43 mouse cellular contexts compared by ENCODE assay signal in the genomic region with DNA sequence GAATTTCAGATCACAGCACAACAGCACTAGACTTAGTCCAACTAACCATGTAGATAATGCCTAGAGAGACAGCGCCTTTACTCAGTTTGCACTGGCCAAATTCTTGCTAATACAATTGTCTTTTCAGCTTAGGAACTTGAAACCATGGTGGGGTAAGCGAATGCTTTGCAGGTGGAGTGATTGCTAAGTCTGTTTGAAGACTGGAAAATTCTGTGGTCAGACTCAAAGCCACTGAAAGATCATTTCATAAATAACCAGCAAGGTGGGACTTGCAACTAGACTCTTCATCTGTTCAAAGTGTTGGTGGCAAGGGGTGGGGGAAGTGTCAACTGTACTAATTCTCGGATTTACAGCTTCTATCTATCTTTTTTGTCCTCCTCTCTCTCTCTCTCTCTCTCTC. TPM values are rescaled to one million over a fixed set of nuclear protein-coding genes. Genes with fewer than 3 reads are reported as not detected.
"Had no signal": no experiment of that assay in that cellular context is flagged by ENCODE, and none has a peak within 500 bp of the region (broad histone marks: within the 10 kb centered on the region; RNA-seq: fewer than 3 reads in every experiment).

No protein-coding gene starts in this region.

- DNase-seq: heart, postnatal 10 days; heart, postnatal 14 days; heart, postnatal 36 days; heart, postnatal 4 days; kidney, adult 11 months; kidney, adult 18-20 months; kidney, adult 2 months; kidney, adult 8-10 months; kidney, adult 9 months; kidney, postnatal 10 days; kidney, postnatal 14 days; kidney, postnatal 25 days; kidney, postnatal 36 days; kidney, postnatal 4 days; layer of hippocampus, adult 9-11 months; layer of hippocampus, postnatal 36 days had no signal

- H3K4me3 ChIP-seq: heart, embryonic 12.5 days; heart, embryonic 13.5 days; heart, embryonic 15.5 days; hindbrain, embryonic 10.5 days; hindbrain, embryonic 12.5 days; hindbrain, embryonic 13.5 days; hindbrain, embryonic 15.5 days; intestine, embryonic 15.5 days; kidney, embryonic 15.5 days; layer of hippocampus, adult 2 months; left cerebral cortex, adult 2 months had no signal

- H3K9me3 ChIP-seq: heart, embryonic 12.5 days; heart, embryonic 13.5 days; heart, embryonic 15.5 days; hindbrain, embryonic 10.5 days; hindbrain, embryonic 12.5 days; hindbrain, embryonic 13.5 days; hindbrain, embryonic 15.5 days; intestine, embryonic 15.5 days; kidney, embryonic 15.5 days had no signal

- H3K36me3 ChIP-seq: heart, embryonic 12.5 days; heart, embryonic 13.5 days; heart, embryonic 15.5 days; hindbrain, embryonic 10.5 days; hindbrain, embryonic 12.5 days; hindbrain, embryonic 13.5 days; hindbrain, embryonic 15.5 days; intestine, embryonic 15.5 days; kidney, embryonic 15.5 days had no signal

- H3K27me3 ChIP-seq: heart, embryonic 12.5 days; heart, embryonic 13.5 days; heart, embryonic 15.5 days; hindbrain, embryonic 12.5 days; hindbrain, embryonic 13.5 days; hindbrain, embryonic 15.5 days; intestine, embryonic 15.5 days; kidney, embryonic 15.5 days had no signal

- H3K4me2 ChIP-seq: heart, embryonic 11.5 days; heart, embryonic 12.5 days; heart, embryonic 13.5 days; heart, embryonic 15.5 days; hindbrain, embryonic 12.5 days; hindbrain, embryonic 13.5 days; hindbrain, embryonic 14.5 days; hindbrain, embryonic 15.5 days; intestine, embryonic 15.5 days; kidney, embryonic 15.5 days had no signal

- ATAC-seq: hindbrain, embryonic 16.5 days; hindbrain, postnatal 0 days; inflammation-experienced regulatory T-cells, adult 6 months; intestine, embryonic 15.5 days; intestine, embryonic 16.5 days; intestine, postnatal 0 days had no signal

- H3K27ac ChIP-seq: heart, embryonic 13.5 days; heart, embryonic 15.5 days; hindbrain, embryonic 10.5 days; hindbrain, embryonic 12.5 days; hindbrain, embryonic 13.5 days; hindbrain, embryonic 14.5 days; hindbrain, embryonic 15.5 days; hindbrain, postnatal 0 days; intestine, embryonic 15.5 days; kidney, embryonic 15.5 days; kidney, postnatal 0 days; layer of hippocampus, adult 2 months; left cerebral cortex, adult 2 months had no signal

- H3K9ac ChIP-seq: heart, embryonic 12.5 days; heart, embryonic 13.5 days; heart, embryonic 15.5 days; hindbrain, embryonic 12.5 days; hindbrain, embryonic 13.5 days; hindbrain, embryonic 14.5 days; hindbrain, embryonic 15.5 days; intestine, embryonic 15.5 days; kidney, embryonic 15.5 days had no signal

- H3K4me1 ChIP-seq: heart, embryonic 12.5 days; heart, embryonic 13.5 days; heart, embryonic 15.5 days; hindbrain, embryonic 10.5 days; hindbrain, embryonic 12.5 days; hindbrain, embryonic 13.5 days; hindbrain, embryonic 15.5 days; intestine, embryonic 15.5 days; kidney, embryonic 15.5 days had no signal

RNA-seq across cellular contexts. Expression of a gene that starts 50.4 kb away (rescaled TPM):
- total RNA-seq: heart, postnatal 10 days; heart, postnatal 14 days; heart, postnatal 25 days; heart, postnatal 36 days; heart, postnatal 4 days; hindbrain, postnatal 0 days; layer of hippocampus, adult 18-20 months; layer of hippocampus, adult 2 months; layer of hippocampus, postnatal 25 days; layer of hippocampus, postnatal 36 days; left cerebral cortex, adult 18-20 months had no signal
- polyA plus RNA-seq: heart, embryonic 11.5 days; heart, embryonic 12.5 days; heart, embryonic 14.5 days; heart, embryonic 15.5 days; heart, postnatal 0 days; hindbrain, postnatal 0 days; inflammation-experienced regulatory T-cells, adult 6 months; kidney, embryonic 14.5 days; kidney, embryonic 15.5 days; kidney, embryonic 16.5 days; kidney, postnatal 0 days had no signal
